Mouse (Mus musculus) stomach, embryonic 16.5 days (tissue): ENCODE results near the gene Mapk8ip2. TPM values are rescaled to one million over a fixed set of nuclear protein-coding genes. Genes with fewer than 3 reads are reported as not detected.

Source experiments
- ATAC-seq: fragments of 200-750 bp; cut with Nextera tagmentation; 2 replicates; pipeline ENCODE4 v1.8.0; 2017; ENCODE audit warnings: moderate number of reproducible peaks, moderate TSS enrichment; ENCODE audit not compliant: insufficient read depth, low FRiP score
- H3K27ac ChIP-seq: fragments of 300-500 bp; sonication (generic); 2 replicates; pipeline ENCODE4 v1.5.1; 2014; ENCODE audit warnings: low read length
- H3K27me3 ChIP-seq: fragments of 300-500 bp; sonication (generic); 2 replicates; pipeline ENCODE4 v1.6.1; 2014; ENCODE audit warnings: low read length, control low read depth, mixed read lengths; ENCODE audit not compliant: control insufficient read depth, insufficient read depth
- H3K36me3 ChIP-seq: fragments of 300-500 bp; sonication (generic); 2 replicates; pipeline ENCODE4 v1.6.1; 2014; ENCODE audit warnings: low read length; ENCODE audit not compliant: control insufficient read depth, insufficient read depth
- H3K4me1 ChIP-seq: fragments of 300-500 bp; sonication (generic); 2 replicates; pipeline ENCODE4 v1.6.1; 2014; ENCODE audit warnings: low read length, control low read depth, mixed read lengths; ENCODE audit not compliant: control insufficient read depth, insufficient read depth
- H3K4me2 ChIP-seq: fragments of 300-500 bp; sonication (generic); 2 replicates; pipeline ENCODE4 v1.6.1; 2014; ENCODE audit warnings: low read depth, low read length, mixed read lengths
- H3K4me3 ChIP-seq: fragments of 300-500 bp; sonication (generic); replicated peaks from 2 replicates; pipeline ENCODE4 v1.5.1; 2014; ENCODE audit warnings: mild to moderate bottlenecking, low read length
- H3K9ac ChIP-seq: fragments of 300-500 bp; sonication (generic); 2 replicates; pipeline ENCODE4 v1.6.1; 2014; ENCODE audit warnings: low read length
- H3K9me3 ChIP-seq: fragments of 300-500 bp; sonication (generic); replicated peaks from 2 replicates; pipeline ENCODE4 v1.6.1; 2016; ENCODE audit warnings: low read length, control low read depth; ENCODE audit not compliant: control insufficient read depth
- WGBS: fragments of 180-500 bp; shearing (Covaris S2); extraction: QIAGEN DNeasy Blood & Tissue Kit; methylation state at CpG from one replicate; pipeline ENCODE4 v1.1.7; 2014; 5-methylcytosine and 5-hydroxymethylcytosine counted together
- polyA plus RNA-seq: library from polyadenylated mRNA; unstranded; fragments of >200 nt; fragmentation: Nextera tagmentation; extraction: Ambion mirVana; gene quantifications from 2 replicates; pipeline ENCODE4 v1.2.1, GENCODE M21; 2015

Gene Mapk8ip2
- polyA plus RNA-seq, 1 experiment from 2014 or later: 3.9 TPM

DNA sequence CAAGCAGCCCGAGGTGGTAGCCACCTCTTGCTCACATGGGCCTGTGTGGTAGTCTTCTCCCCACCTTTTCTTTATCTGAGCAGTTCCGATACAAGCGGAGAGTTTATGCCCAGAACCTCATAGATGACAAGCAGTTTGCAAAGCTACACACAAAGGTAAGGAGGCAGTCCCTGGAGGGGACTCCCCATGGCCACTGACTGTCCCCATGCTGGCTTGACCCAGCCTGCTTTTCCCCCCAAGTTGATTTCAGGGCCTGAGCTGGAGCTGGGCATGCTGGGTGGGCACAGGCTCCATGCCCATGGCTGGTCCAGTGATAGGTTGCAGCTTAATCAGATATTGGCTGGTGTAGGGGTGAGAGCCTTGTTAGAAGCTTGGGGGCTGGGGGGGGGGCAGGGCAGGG lies 47.6 kb downstream of the Mapk8ip2 start:
- no peaks in the 10 kb centered on the region for H3K36me3 ChIP-seq
- H3K27ac ChIP-seq: no peak overlapping the region
- no peak for ATAC-seq
- 80% methylated on average over 3 of the region's 3 CpGs for WGBS
- H3K9me3 ChIP-seq: no peaks in the 10 kb centered on the region
- H3K27me3 ChIP-seq: peaks cover 4% of the 10 kb centered on the region; the same call in 1 of the 2 replicates
- H3K4me1 ChIP-seq: 0 out of 2 replicates have a peak, but pooled peaks cover 7% of the 10 kb centered on the region
- no peak overlapping the region for H3K4me3 ChIP-seq
- H3K4me2 ChIP-seq: no peak overlapping the region
- no peak overlapping the region for H3K9ac ChIP-seq

DNA sequence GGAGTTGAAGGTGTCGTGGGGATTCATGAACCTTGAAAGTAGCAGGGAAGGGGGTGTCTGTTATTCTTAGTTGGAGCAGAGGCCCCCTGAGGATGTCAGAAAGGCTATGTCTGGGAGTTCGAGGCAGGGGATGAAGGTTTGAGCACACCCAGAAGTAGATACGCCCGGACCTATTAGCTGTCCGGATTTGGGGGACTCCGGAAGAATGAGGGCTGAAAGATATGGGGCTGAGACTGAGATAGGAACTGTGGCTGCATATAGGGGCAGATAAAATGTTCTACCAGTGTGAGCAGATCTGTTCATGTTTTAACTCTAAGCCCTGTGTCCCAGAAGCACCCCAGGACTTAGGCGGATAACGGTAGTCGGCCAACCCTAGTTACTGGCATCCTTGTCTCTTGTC lies 51.1 kb downstream of the Mapk8ip2 start:
- Histone ChIP-seq H3K9me3 (no peaks in the 10 kb centered on the region), H3K4me2 (no peak overlapping the region), H3K4me1 (no peaks in the 10 kb centered on the region), H3K27ac (no peak overlapping the region), H3K36me3 (0 out of 2 replicates have a peak, but pooled peaks cover 2% of the 10 kb centered on the region), H3K27me3 (no peaks in the 10 kb centered on the region), H3K4me3 (no peak overlapping the region), H3K9ac (no peak overlapping the region)
- 92% methylated on average over 9 of the region's 9 CpGs for WGBS
- ATAC-seq: no peak

DNA sequence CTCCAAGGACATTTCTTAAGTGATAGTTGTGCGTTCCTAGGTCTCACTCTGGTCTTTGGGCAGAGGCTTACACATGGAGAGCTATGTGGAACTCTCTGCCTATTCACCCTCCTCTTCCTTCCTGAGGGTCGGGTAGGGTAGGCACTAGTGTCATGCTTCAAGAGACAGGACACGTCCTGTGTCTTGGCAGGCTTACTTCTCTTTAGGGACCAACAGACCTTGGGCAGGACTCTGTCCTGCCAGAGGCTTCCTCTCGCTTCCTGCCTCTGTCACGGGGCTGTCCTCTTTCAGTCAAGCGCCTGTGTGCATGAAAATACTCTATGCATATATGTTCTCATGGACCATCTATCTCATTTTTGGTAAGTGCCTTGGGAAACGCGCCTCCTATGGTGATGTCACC lies 54.0 kb downstream of the Mapk8ip2 start:
- Histone ChIP-seq H3K36me3 (0 out of 2 replicates have a peak, but pooled peaks cover 2% of the 10 kb centered on the region), H3K27me3 (no peaks in the 10 kb centered on the region), H3K4me2 (no peak overlapping the region), H3K4me1 (no peaks in the 10 kb centered on the region), H3K4me3 (no peak overlapping the region), H3K27ac (no peak overlapping the region), H3K9ac (no peak overlapping the region), H3K9me3 (no peaks in the 10 kb centered on the region)
- WGBS: 85% methylated on average over 8 of the region's 8 CpGs
- no peak for ATAC-seq

DNA sequence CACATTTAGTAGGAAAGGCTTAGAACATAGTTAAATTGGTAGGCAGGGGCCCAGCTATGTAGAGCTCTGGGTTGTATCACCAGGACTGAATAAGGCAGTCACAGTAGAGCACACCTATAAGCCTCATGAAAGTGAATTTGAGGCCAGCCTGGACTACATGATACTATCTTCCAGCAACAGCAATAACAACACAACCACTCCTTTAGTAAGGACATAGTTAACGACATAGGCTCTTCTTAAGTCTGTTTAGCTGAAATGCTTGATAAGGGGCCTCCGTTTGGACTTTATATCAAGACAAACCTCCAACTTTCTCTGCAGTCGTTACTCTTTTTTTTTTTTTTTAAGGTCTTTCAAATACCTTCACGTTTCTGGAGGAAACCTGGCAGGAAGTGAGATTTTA lies 59.0 kb downstream of the Mapk8ip2 start:
- no peak overlapping the region for H3K27ac ChIP-seq
- no peaks in the 10 kb centered on the region for H3K27me3 ChIP-seq
- no peak overlapping the region for H3K4me2 ChIP-seq
- 60% methylated on average over 4 of the region's 4 CpGs for WGBS
- H3K9me3 ChIP-seq: no peaks in the 10 kb centered on the region
- H3K36me3 ChIP-seq: 0 out of 2 replicates have a peak, but pooled peaks cover 2% of the 10 kb centered on the region
- no peak overlapping the region for H3K4me3 ChIP-seq
- no peak overlapping the region for H3K9ac ChIP-seq
- no peak for ATAC-seq
- H3K4me1 ChIP-seq: no peaks in the 10 kb centered on the region

Other genes with a start within 250 kb of the Mapk8ip2 start
- gene Ppp6r2, start 242.4 kb upstream of the Mapk8ip2 start, polyA plus RNA-seq: 20.2 and 24.4 TPM in 2 replicates
- 47.6 and 49.5 TPM in 2 replicates for gene Sbf1, start 138.6 kb upstream of the Mapk8ip2 start, polyA plus RNA-seq
- 0.71 and 0.99 TPM in 2 replicates for gene Adm2, start 131.2 kb upstream of the Mapk8ip2 start, polyA plus RNA-seq
- gene Miox, start 119.5 kb upstream of the Mapk8ip2 start, polyA plus RNA-seq: 0.54 and 0.66 TPM in 2 replicates
- gene Lmf2, start 98.3 kb upstream of the Mapk8ip2 start, polyA plus RNA-seq: 66.9 and 79.1 TPM in 2 replicates
- gene Ncaph2, start 98.2 kb upstream of the Mapk8ip2 start, polyA plus RNA-seq: 150 and 166 TPM in 2 replicates
- gene Sco2, start 80.1 kb upstream of the Mapk8ip2 start, polyA plus RNA-seq: 6.0 and 6.1 TPM in 2 replicates
- gene Tymp, start 76.9 kb upstream of the Mapk8ip2 start, polyA plus RNA-seq: 1.3 and 1.4 TPM in 2 replicates
- gene Odf3b, start 74.6 kb upstream of the Mapk8ip2 start, polyA plus RNA-seq: 0.54 and 0.94 TPM in 2 replicates
- 0.04 TPM in 1 of 2 replicates, not detected in the other for gene Klhdc7b, start 69.0 kb upstream of the Mapk8ip2 start, polyA plus RNA-seq
- not detected in 2 replicates for gene Syce3, start 43.4 kb upstream of the Mapk8ip2 start, polyA plus RNA-seq
- 0.52 and 4.8 TPM in 2 replicates for gene Cpt1b, start 28.1 kb upstream of the Mapk8ip2 start, polyA plus RNA-seq
- 2.8 and 3.5 TPM in 2 replicates for gene C730034F03Rik, start 24.3 kb upstream of the Mapk8ip2 start, polyA plus RNA-seq
- not detected in 2 replicates for gene Gm44502, start 24.2 kb upstream of the Mapk8ip2 start, polyA plus RNA-seq
- 42.2 and 49.2 TPM in 2 replicates for gene Chkb, start 24.0 kb upstream of the Mapk8ip2 start, polyA plus RNA-seq
- gene Arsa, start 23.5 kb downstream of the Mapk8ip2 start, polyA plus RNA-seq: 19.5 and 19.9 TPM in 2 replicates
- gene Shank3, start 45.7 kb downstream of the Mapk8ip2 start, polyA plus RNA-seq: 1.1 and 1.8 TPM in 2 replicates
- not detected in 2 replicates for gene Acr, start 114.4 kb downstream of the Mapk8ip2 start, polyA plus RNA-seq
- 34.6 and 35.2 TPM in 2 replicates for gene Rabl2, start 138.0 kb downstream of the Mapk8ip2 start, polyA plus RNA-seq